31 mouse cellular contexts compared by ENCODE assay signal in the genomic region with DNA sequence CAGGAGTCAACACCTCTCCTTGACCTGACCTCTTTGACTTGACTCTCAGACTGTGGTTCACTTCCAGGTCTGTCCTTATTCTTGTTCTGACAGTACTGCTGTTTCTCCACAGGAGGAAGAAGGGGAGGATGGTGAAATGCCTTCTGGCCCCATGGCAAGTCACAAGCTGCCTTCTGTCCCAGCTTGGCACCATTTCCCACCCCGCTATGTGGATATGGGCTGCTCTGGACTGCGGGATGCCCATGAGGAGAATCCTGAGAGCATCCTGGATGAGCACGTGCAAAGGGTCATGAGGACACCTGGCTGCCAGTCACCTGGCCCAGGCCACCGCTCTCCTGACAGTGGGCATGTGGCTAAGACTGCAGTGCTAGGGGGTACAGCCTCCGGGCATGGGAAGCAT. TPM values are rescaled to one million over a fixed set of nuclear protein-coding genes. Genes with fewer than 3 reads are reported as not detected.
A peak's percentile ranks its signal among the peaks of the same experiment; 100 is the strongest.
DNase-seq lines count a peak whose midpoint lies in the region; ATAC-seq lines count a peak whose summit lies in the region.
"Had no signal": no experiment of that assay in that cellular context is flagged by ENCODE, and none has a peak within 500 bp of the region (broad histone marks: within the 10 kb centered on the region; RNA-seq: fewer than 3 reads in every experiment).

No protein-coding gene starts in this region.

- H3K4me1 ChIP-seq in limb, embryonic 15.5 days, result no peaks in the 10 kb centered on the region
- no peaks in the 10 kb centered on the region for H3K4me1 ChIP-seq in limb, embryonic 10.5 days
- H3K4me1 ChIP-seq: forebrain, embryonic 13.5 days; heart, embryonic 15.5 days; intestine, embryonic 15.5 days; midbrain, embryonic 13.5 days; neural tube, embryonic 15.5 days had no signal

- peaks cover 88% of the 10 kb centered on the region for H3K36me3 ChIP-seq in limb, embryonic 15.5 days
- H3K36me3 ChIP-seq in limb, embryonic 10.5 days, result peaks cover 98% of the 10 kb centered on the region

- DNase-seq in limb, embryonic 10.5 days (ENCODE audit: low spot score), result no peak
- peak; percentile 64 for DNase-seq in cerebellum, adult 9-10 months
- DNase-seq in cerebellum, postnatal 36 days, result peak; percentile 46 to 63
- no peak for DNase-seq in adrenal gland, postnatal 36 days
- DNase-seq: adrenal gland, postnatal 25 days; B cell, adult 2 months; embryo, embryonic 11 days; gastrocnemius, adult 2 months; left cerebral cortex, postnatal 4 days; liver; lung, adult 2 months; lung, postnatal 10 days; retina, postnatal 1 day; right cerebral cortex, postnatal 14 days; thymus, postnatal 4 days had no signal

- ATAC-seq in limb, embryonic 15.5 days (ENCODE audit: insufficient number of reproducible peaks, low FRiP score, low TSS enrichment, low read depth), result 0 out of 2 replicates have a peak, but pooled peaks have one; percentile 10
- no peak for ATAC-seq in erythroblast, adult 5-6 weeks (replicated peaks; ENCODE audit: low FRiP score, poor library complexity, severe bottlenecking)
- ATAC-seq: forebrain, embryonic 13.5 days; hindbrain, postnatal 0 days; intestine, embryonic 15.5 days; midbrain, embryonic 13.5 days had no signal

- H3K4me3 ChIP-seq in limb, embryonic 15.5 days, result no peak overlapping the region
- H3K4me3 ChIP-seq in limb, embryonic 10.5 days, result no peak overlapping the region
- H3K4me3 ChIP-seq: forebrain, embryonic 13.5 days; gastrocnemius, adult 2 months; heart, embryonic 15.5 days; intestine, embryonic 15.5 days; layer of hippocampus, adult 2 months; left cerebral cortex, adult 2 months; midbrain, embryonic 13.5 days; neural tube, embryonic 15.5 days had no signal

- WGBS in limb, embryonic 15.5 days, result 97% methylated on average over 5 of the region's 5 CpGs
- 96% methylated on average over 5 of the region's 5 CpGs for WGBS in limb, embryonic 10.5 days

- H3K27ac ChIP-seq in limb, embryonic 15.5 days, result no peak overlapping the region
- H3K27ac ChIP-seq in limb, embryonic 10.5 days, result no peak overlapping the region
- H3K27ac ChIP-seq: forebrain, embryonic 13.5 days; gastrocnemius, adult 2 months; heart, embryonic 15.5 days; hindbrain, postnatal 0 days; intestine, embryonic 15.5 days; layer of hippocampus, adult 2 months; left cerebral cortex, adult 2 months; liver, embryonic 14.5 days; macrophage; midbrain, embryonic 13.5 days; neural tube, embryonic 15.5 days had no signal

- H3K4me2 ChIP-seq in limb, embryonic 15.5 days, result no peak overlapping the region
- H3K4me2 ChIP-seq: forebrain, embryonic 13.5 days; heart, embryonic 15.5 days; intestine, embryonic 15.5 days; midbrain, embryonic 13.5 days; neural tube, embryonic 15.5 days had no signal

- no peaks in the 10 kb centered on the region for H3K9me3 ChIP-seq in limb, embryonic 15.5 days
- H3K9me3 ChIP-seq in limb, embryonic 10.5 days (replicated peaks), result no peaks in the 10 kb centered on the region
- H3K9me3 ChIP-seq: forebrain, embryonic 13.5 days; heart, embryonic 15.5 days; intestine, embryonic 15.5 days; midbrain, embryonic 13.5 days; neural tube, embryonic 15.5 days had no signal

- H3K9ac ChIP-seq in limb, embryonic 15.5 days, result no peak overlapping the region
- H3K9ac ChIP-seq: forebrain, embryonic 13.5 days; heart, embryonic 15.5 days; intestine, embryonic 15.5 days; liver, embryonic 14.5 days; midbrain, embryonic 13.5 days; neural tube, embryonic 15.5 days had no signal

- no peaks in the 10 kb centered on the region for H3K27me3 ChIP-seq in limb, embryonic 15.5 days
- H3K27me3 ChIP-seq in limb, embryonic 10.5 days (ENCODE audit: low read depth, poor library complexity, severe bottlenecking), result no peaks in the 10 kb centered on the region
- H3K27me3 ChIP-seq: forebrain, embryonic 13.5 days; heart, embryonic 15.5 days; intestine, embryonic 15.5 days; midbrain, embryonic 13.5 days; neural tube, embryonic 15.5 days had no signal

RNA-seq across cellular contexts. Expression of gene Pdia2, which starts 11.3 kb away (rescaled TPM):
- 0.40 TPM in 2 replicates for polyA plus RNA-seq in limb, embryonic 15.5 days (2015; fragmentation: Nextera tagmentation; extraction: Ambion mirVana)
- polyA plus RNA-seq in limb, embryonic 10.5 days (2016; fragmentation: Nextera tagmentation; extraction: Ambion mirVana), result 0.53 and 0.58 TPM in 2 replicates
- 6.5 TPM in 1 of 2 replicates, not detected in the other for total RNA-seq in erythroblast, adult 5-6 weeks (2015; ENCODE audit: low replicate concordance)
- 0.56 and 5.1 TPM in 2 replicates for total RNA-seq in erythroblast, adult 5-6 weeks (2017; ENCODE audit: low replicate concordance)
- 1 to 10 TPM in 1 of 2 experiments, under 1 TPM in 1; 0.72 to 1.3 TPM for total RNA-seq in adrenal gland, postnatal 36 days (2021)
- total RNA-seq: gastrocnemius, adult 2 months; heart, postnatal 25 days; hindbrain, postnatal 0 days had no signal
- polyA plus RNA-seq: forebrain, embryonic 13.5 days; macrophage; midbrain, embryonic 13.5 days; testis, adult 2 months; thymus, postnatal 0 days had no signal

RNA-seq across cellular contexts. Expression of gene Rgs11, which starts 15.2 kb away (rescaled TPM):
- 8.7 and 9.6 TPM in 2 replicates for polyA plus RNA-seq in limb, embryonic 15.5 days (2015; fragmentation: Nextera tagmentation; extraction: Ambion mirVana)
- polyA plus RNA-seq in limb, embryonic 10.5 days (2016; fragmentation: Nextera tagmentation; extraction: Ambion mirVana), result 1.3 and 1.5 TPM in 2 replicates
- total RNA-seq in erythroblast, adult 5-6 weeks (2015; ENCODE audit: low replicate concordance), result not detected in 2 replicates
- 1.7 TPM in 1 of 2 replicates, not detected in the other for total RNA-seq in erythroblast, adult 5-6 weeks (2017; ENCODE audit: low replicate concordance)
- 10 to 100 TPM; 29.6 to 35.1 TPM for total RNA-seq in adrenal gland, postnatal 36 days (2021)
- total RNA-seq: megakaryocyte-erythroid progenitor cell, adult 5-6 weeks had no signal

RNA-seq across cellular contexts. Expression of gene Arhgdig, which starts 20.0 kb away (rescaled TPM):
- 6.5 and 7.7 TPM in 2 replicates for polyA plus RNA-seq in limb, embryonic 15.5 days (2015; fragmentation: Nextera tagmentation; extraction: Ambion mirVana)
- polyA plus RNA-seq in limb, embryonic 10.5 days (2016; fragmentation: Nextera tagmentation; extraction: Ambion mirVana), result 2.0 and 4.2 TPM in 2 replicates
- not detected in 2 replicates for total RNA-seq in erythroblast, adult 5-6 weeks (2015; ENCODE audit: low replicate concordance)
- not detected in 2 replicates for total RNA-seq in erythroblast, adult 5-6 weeks (2017; ENCODE audit: low replicate concordance)
- 10 to 100 TPM; 10.4 TPM for total RNA-seq in adrenal gland, postnatal 36 days (2021)
- polyA plus RNA-seq: macrophage had no signal

RNA-seq across cellular contexts. Expression of gene Axin1, which starts 49.1 kb away (rescaled TPM):
- 9.3 TPM in 2 replicates for polyA plus RNA-seq in limb, embryonic 15.5 days (2015; fragmentation: Nextera tagmentation; extraction: Ambion mirVana)
- 11.5 and 14.2 TPM in 2 replicates for polyA plus RNA-seq in limb, embryonic 10.5 days (2016; fragmentation: Nextera tagmentation; extraction: Ambion mirVana)
- total RNA-seq in erythroblast, adult 5-6 weeks (2015; ENCODE audit: low replicate concordance), result 5.6 and 6.3 TPM in 2 replicates
- total RNA-seq in erythroblast, adult 5-6 weeks (2017; ENCODE audit: low replicate concordance), result 29.1 and 33.9 TPM in 2 replicates
- 10 to 100 TPM; 35.1 to 42.1 TPM for total RNA-seq in adrenal gland, postnatal 36 days (2021)

RNA-seq across cellular contexts. Expression of gene Fam234a, which starts 56.5 kb away (rescaled TPM):
- polyA plus RNA-seq in limb, embryonic 15.5 days (2015; fragmentation: Nextera tagmentation; extraction: Ambion mirVana), result 60.6 and 64.2 TPM in 2 replicates
- 21.5 and 28.0 TPM in 2 replicates for polyA plus RNA-seq in limb, embryonic 10.5 days (2016; fragmentation: Nextera tagmentation; extraction: Ambion mirVana)
- total RNA-seq in erythroblast, adult 5-6 weeks (2015; ENCODE audit: low replicate concordance), result 2.3 and 4.2 TPM in 2 replicates
- 2.4 and 4.8 TPM in 2 replicates for total RNA-seq in erythroblast, adult 5-6 weeks (2017; ENCODE audit: low replicate concordance)
- 100 to 1,000 TPM; 107 to 126 TPM for total RNA-seq in adrenal gland, postnatal 36 days (2021)

Comparison
In these comparisons a context has a peak if more than half of its experiments do, and no peak if none do; other contexts are left out.
1. DNase-seq: peak in cerebellum, adult 9-10 months (single experiment) and cerebellum, postnatal 36 days (2 of 2); none in limb, embryonic 10.5 days (single experiment) and adrenal gland, postnatal 36 days (0 of 2).
2. RNA of gene Rgs11, which starts 15.2 kb away (total RNA-seq): 29.6 to 35.1 TPM in adrenal gland, postnatal 36 days; 1.7 TPM in erythroblast, adult 5-6 weeks; every median in the first group is over 10 times any median in the second.
3. RNA of gene Arhgdig, which starts 20.0 kb away (total RNA-seq): 10.4 TPM in adrenal gland, postnatal 36 days; not detected in erythroblast, adult 5-6 weeks; every median in the first group is over 4 times any median in the second.